Mouse (Mus musculus) forebrain, embryonic 15.5 days (tissue): ENCODE data around the gene Shb. TPM values are rescaled to one million over a fixed set of nuclear protein-coding genes. Genes with fewer than 3 reads are reported as not detected.
"Not testable (repeated sequence)": the region's sequence is repeated elsewhere in the genome, so short reads cannot be mapped to it uniquely, and the experiment has no call there.

Experiments
- ATAC-seq: fragments of 200-750 bp; cut with Nextera tagmentation; replicated peaks from 2 replicates; pipeline ENCODE4 v1.8.0; 2017; ENCODE audit warnings: mild to moderate bottlenecking, moderate TSS enrichment, moderate library complexity
- H3K27ac ChIP-seq: fragments of 300-500 bp; sonication (generic); replicated peaks from 2 replicates; pipeline ENCODE4 v1.5.1; 2015; ENCODE audit warnings: mild to moderate bottlenecking, inconsistent platforms
- H3K27me3 ChIP-seq: fragments of 300-500 bp; sonication (generic); 2 replicates; pipeline ENCODE4 v1.6.1; 2015; ENCODE audit warnings: inconsistent platforms
- H3K36me3 ChIP-seq: fragments of 300-500 bp; sonication (generic); 2 replicates; pipeline ENCODE4 v1.6.1; 2015; ENCODE audit warnings: mild to moderate bottlenecking, inconsistent platforms
- H3K4me1 ChIP-seq: fragments of 300-500 bp; sonication (generic); 2 replicates; pipeline ENCODE4 v1.6.1; 2015; ENCODE audit warnings: inconsistent platforms
- H3K4me2 ChIP-seq: fragments of 300-500 bp; sonication (generic); replicated peaks from 2 replicates; pipeline ENCODE4 v1.6.1; 2015; ENCODE audit warnings: mild to moderate bottlenecking, inconsistent platforms
- H3K4me3 ChIP-seq: fragments of 300-500 bp; sonication (generic); 2 replicates; pipeline ENCODE4 v1.5.1; 2015; ENCODE audit warnings: mild to moderate bottlenecking, inconsistent platforms
- H3K9ac ChIP-seq: fragments of 300-500 bp; sonication (generic); replicated peaks from 2 replicates; pipeline ENCODE4 v1.6.1; 2015; ENCODE audit warnings: mild to moderate bottlenecking, inconsistent platforms
- H3K9me3 ChIP-seq: fragments of 300-500 bp; sonication (generic); 2 replicates; pipeline ENCODE4 v1.6.1; 2016; ENCODE audit warnings: inconsistent platforms
- WGBS: fragments of 180-500 bp; shearing (Covaris S2); methylation state at CpG from one replicate; pipeline ENCODE4 v1.1.7; 2015; ENCODE audit warnings: mixed read lengths; 5-methylcytosine and 5-hydroxymethylcytosine counted together
- microRNA-seq: library from miRNA; unstranded; fragments of <30 nt; microRNA quantifications from one replicate; pipeline ENCODE4, GENCODE M21; 2016
- polyA plus RNA-seq: library from polyadenylated mRNA; unstranded; fragments of >200 nt; fragmentation: Nextera tagmentation; extraction: Ambion mirVana; gene quantifications from 2 replicates; pipeline ENCODE4 v1.2.1, GENCODE M21; 2015

The Shb gene
- polyA plus RNA-seq, 1 experiment from 2014 or later: 13.1 TPM

GRCm38 (mm10) chr4:45392099-45392498, 140.2 kb downstream of the Shb start:
- Histone ChIP-seq H3K27me3 (no peaks in the 10 kb centered on the region), H3K4me2 (no peak overlapping the region), H3K9ac (no peak overlapping the region), H3K4me3 (no peak overlapping the region), H3K27ac (no peak overlapping the region), H3K4me1 (no peaks in the 10 kb centered on the region), H3K36me3 (0 out of 2 replicates have a peak, but pooled peaks cover under 1% of the 10 kb centered on the region), H3K9me3 (no peaks in the 10 kb centered on the region)
- 69% methylated on average over 4 of the region's 4 CpGs for whole genome bisulfite sequencing
- no peak for ATAC-seq

- not testable (repeated sequence) for H3K9me3 ChIP-seq, H3K27me3 ChIP-seq, H3K4me3 ChIP-seq, H3K36me3 ChIP-seq, H3K9ac ChIP-seq, ATAC-seq, H3K4me1 ChIP-seq, H3K27ac ChIP-seq, H3K4me2 ChIP-seq
- WGBS: 94% methylated on average over 5 of the region's 5 CpGs
Measured at GRCm38 (mm10) chr4:45387296-45387695, 145.0 kb downstream of the Shb start.

GRCm38 (mm10) chr4:45382133-45382532, 150.1 kb downstream of the Shb start:
- not testable (repeated sequence) for ATAC-seq, H3K36me3 ChIP-seq, H3K9ac ChIP-seq, H3K27ac ChIP-seq, H3K4me1 ChIP-seq, H3K4me3 ChIP-seq, H3K4me2 ChIP-seq, H3K9me3 ChIP-seq, H3K27me3 ChIP-seq
- 87% methylated on average over 2 of the region's 2 CpGs for WGBS

- ATAC-seq, H3K4me2 ChIP-seq, H3K27ac ChIP-seq, H3K9ac ChIP-seq, H3K9me3 ChIP-seq, H3K4me1 ChIP-seq, H3K27me3 ChIP-seq, H3K4me3 ChIP-seq: not testable (repeated sequence)
- peaks cover 12% of the 10 kb centered on the region for H3K36me3 ChIP-seq
- 75% methylated on average over 10 of the region's 10 CpGs for WGBS
Measured at GRCm38 (mm10) chr4:45380903-45381580, 151.2 kb downstream of the Shb start.

GRCm38 (mm10) chr4:45376573-45376972, 155.7 kb downstream of the Shb start:
- no peaks in the 10 kb centered on the region for H3K27me3 ChIP-seq
- no peak for ATAC-seq
- no peak overlapping the region for H3K4me3 ChIP-seq
- no peaks in the 10 kb centered on the region for H3K4me1 ChIP-seq
- H3K4me2 ChIP-seq: no peak overlapping the region
- H3K9me3 ChIP-seq: no peaks in the 10 kb centered on the region
- no peak overlapping the region for H3K9ac ChIP-seq
- H3K36me3 ChIP-seq: peaks cover 51% of the 10 kb centered on the region
- H3K27ac ChIP-seq: no peak overlapping the region
- WGBS: 88% methylated on average over 4 of the region's 4 CpGs

- Histone ChIP-seq H3K27ac (no peak overlapping the region), H3K9ac (no peak overlapping the region), H3K4me1 (no peaks in the 10 kb centered on the region), H3K36me3 (peaks cover 62% of the 10 kb centered on the region), H3K4me3 (no peak overlapping the region), H3K4me2 (no peak overlapping the region), H3K9me3 (no peaks in the 10 kb centered on the region), H3K27me3 (no peaks in the 10 kb centered on the region)
- 97% methylated on average over 5 of the region's 5 CpGs for WGBS
- no peak for ATAC-seq
Measured at GRCm38 (mm10) chr4:45374879-45375278, 157.4 kb downstream of the Shb start.

Small RNA genes lying within 50 kb of the gene (microRNA-seq; reads per million reads assigned to microRNA genes)
- gene Gm22518: not detected
- gene Gm25692: not detected

Other genes with a start within 250 kb of the Shb start
- 22.0 and 23.6 TPM in 2 replicates for gene Trmt10b, start 235.3 kb downstream of the Shb start, polyA plus RNA-seq
- gene Dcaf10, start 190.4 kb downstream of the Shb start, polyA plus RNA-seq: 8.4 and 8.9 TPM in 2 replicates
- gene Exosc3, start 189.7 kb downstream of the Shb start, polyA plus RNA-seq: 48.9 and 54.9 TPM in 2 replicates
- 86.1 and 87.3 TPM in 2 replicates for gene Slc25a51, start 123.7 kb downstream of the Shb start, polyA plus RNA-seq